Mouse (Mus musculus): ENCODE results near the gene Slc35f5.

DNA sequence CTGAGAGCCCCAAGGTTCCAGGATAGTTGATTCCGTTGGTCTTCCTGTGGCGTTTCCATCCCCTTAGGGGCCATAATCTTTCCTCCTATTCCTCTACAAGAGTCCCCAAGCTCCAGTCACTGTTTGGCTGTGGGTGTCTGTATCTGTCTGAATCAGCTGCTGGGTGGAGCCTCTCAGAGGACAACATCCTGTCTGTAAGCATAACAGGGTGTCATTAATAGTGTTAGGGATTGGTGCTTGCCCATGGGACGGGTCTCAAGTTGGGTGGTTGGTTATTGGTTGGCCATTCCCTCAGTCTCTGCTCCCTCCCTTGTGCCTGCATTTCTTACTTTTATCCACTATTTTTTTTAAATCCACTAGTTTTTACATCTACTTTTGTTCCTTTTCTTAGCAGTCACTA lies 20.7 kb downstream of the Slc35f5 start:
- TF ChIP-seq CTCF (IDR thresholded peaks at IDR 0.05; ENCODE audit: low read depth) (no peak), EP300 (IDR thresholded peaks at IDR 0.05; ENCODE audit: low read depth) (no peak)
